Mouse (Mus musculus): ENCODE measurements around the gene Gm48551. TPM values are rescaled to one million over a fixed set of nuclear protein-coding genes. Genes with fewer than 3 reads are reported as not detected.

Gm48551 gene
- polyA plus RNA-seq, 1 experiment from 2014 or later, result 2.9 TPM

GRCm38 (mm10) chr10:81417227-81418215 is 33.3 kb downstream of the Gm48551 start:
- peak overlapping the region; percentile 42 for H3K4me3 ChIP-seq (ENCODE audit: low read length)
- peaks cover 61% of the 10 kb centered on the region for H3K4me1 ChIP-seq (ENCODE audit: control insufficient read depth, insufficient read depth, low read length)
- peaks cover 4% of the 10 kb centered on the region for H3K36me3 ChIP-seq (ENCODE audit: control insufficient read depth, insufficient read depth, low read length)
- peak overlapping the region; percentile 74 for H3K27ac ChIP-seq (ENCODE audit: low read length)
- peak overlapping the region; percentile 77 for H3K4me2 ChIP-seq (ENCODE audit: low read depth, low read length)
- no peak for ATAC-seq
- H3K9me3 ChIP-seq (ENCODE audit: control insufficient read depth, low read length), result no peaks in the 10 kb centered on the region
- no peaks in the 10 kb centered on the region for H3K27me3 ChIP-seq (replicated peaks; ENCODE audit: control insufficient read depth, insufficient read depth, low read length)
- H3K9ac ChIP-seq (ENCODE audit: low read depth, low read length), result peak overlapping the region; percentile 63
- WGBS, result 53% methylated on average over 12 of the region's 12 CpGs

- ATAC-seq, result no peak
- H3K4me2 ChIP-seq (ENCODE audit: low read depth, low read length), result no peak overlapping the region
- H3K36me3 ChIP-seq (ENCODE audit: control insufficient read depth, insufficient read depth, low read length), result no peaks in the 10 kb centered on the region
- H3K4me1 ChIP-seq (ENCODE audit: control insufficient read depth, insufficient read depth, low read length), result peaks cover 53% of the 10 kb centered on the region
- H3K9ac ChIP-seq (ENCODE audit: low read depth, low read length), result no peak overlapping the region
- no peaks in the 10 kb centered on the region for H3K27me3 ChIP-seq (replicated peaks; ENCODE audit: control insufficient read depth, insufficient read depth, low read length)
- H3K27ac ChIP-seq (ENCODE audit: low read length), result no peak overlapping the region
- no peaks in the 10 kb centered on the region for H3K9me3 ChIP-seq (ENCODE audit: control insufficient read depth, low read length)
- no peak overlapping the region for H3K4me3 ChIP-seq (ENCODE audit: low read length)
- WGBS, result 65% methylated on average over 11 of the region's 11 CpGs
These were observed 34.2 kb downstream of the Gm48551 start for GRCm38 (mm10) chr10:81418216-81419070.

GRCm38 (mm10) chr10:81419111-81419928 is 35.1 kb downstream of the Gm48551 start:
- H3K9ac ChIP-seq (ENCODE audit: low read depth, low read length), result no peak overlapping the region
- 85% methylated on average over 10 of the region's 10 CpGs for WGBS

GRCm38 (mm10) chr10:81420191-81420767 is 36.0 kb downstream of the Gm48551 start:
- peaks cover 53% of the 10 kb centered on the region for H3K4me1 ChIP-seq (ENCODE audit: control insufficient read depth, insufficient read depth, low read length)
- H3K27me3 ChIP-seq (replicated peaks; ENCODE audit: control insufficient read depth, insufficient read depth, low read length), result no peaks in the 10 kb centered on the region
- H3K4me2 ChIP-seq (ENCODE audit: low read depth, low read length), result no peak overlapping the region
- H3K4me3 ChIP-seq (ENCODE audit: low read length), result no peak overlapping the region
- ATAC-seq, result no peak
- H3K9me3 ChIP-seq (ENCODE audit: control insufficient read depth, low read length), result no peaks in the 10 kb centered on the region
- WGBS, result 85% methylated on average over 40 of the region's 40 CpGs
- H3K9ac ChIP-seq (ENCODE audit: low read depth, low read length), result no peak overlapping the region
- H3K27ac ChIP-seq (ENCODE audit: low read length), result no peak overlapping the region
- no peaks in the 10 kb centered on the region for H3K36me3 ChIP-seq (ENCODE audit: control insufficient read depth, insufficient read depth, low read length)

More at GRCm38 (mm10) chr10:81419111-81419928, 35.1 kb downstream of the Gm48551 start:
- Histone ChIP-seq H3K9me3 (ENCODE audit: control insufficient read depth, low read length) (no peaks in the 10 kb centered on the region), H3K27ac (ENCODE audit: low read length) (no peak overlapping the region), H3K4me2 (ENCODE audit: low read depth, low read length) (no peak overlapping the region), H3K36me3 (ENCODE audit: control insufficient read depth, insufficient read depth, low read length) (no peaks in the 10 kb centered on the region), H3K4me3 (ENCODE audit: low read length) (no peak overlapping the region), H3K4me1 (ENCODE audit: control insufficient read depth, insufficient read depth, low read length) (peaks cover 53% of the 10 kb centered on the region), H3K27me3 (replicated peaks; ENCODE audit: control insufficient read depth, insufficient read depth, low read length) (no peaks in the 10 kb centered on the region)
- ATAC-seq, result no peak

GRCm38 (mm10) chr10:81421041-81421796 is 37.0 kb downstream of the Gm48551 start:
- H3K4me1 ChIP-seq (ENCODE audit: control insufficient read depth, insufficient read depth, low read length), result peaks cover 53% of the 10 kb centered on the region
- H3K4me3 ChIP-seq (ENCODE audit: low read length), result no peak overlapping the region
- H3K9me3 ChIP-seq (ENCODE audit: control insufficient read depth, low read length), result no peaks in the 10 kb centered on the region
- 75% methylated on average over 4 of the region's 4 CpGs for WGBS
- no peak overlapping the region for H3K9ac ChIP-seq (ENCODE audit: low read depth, low read length)
- H3K27me3 ChIP-seq (replicated peaks; ENCODE audit: control insufficient read depth, insufficient read depth, low read length), result 0 out of 2 replicates have a peak, but pooled peaks cover 2% of the 10 kb centered on the region
- H3K4me2 ChIP-seq (ENCODE audit: low read depth, low read length), result no peak overlapping the region
- no peaks in the 10 kb centered on the region for H3K36me3 ChIP-seq (ENCODE audit: control insufficient read depth, insufficient read depth, low read length)
- H3K27ac ChIP-seq (ENCODE audit: low read length), result no peak overlapping the region
- ATAC-seq, result no peak

- Histone ChIP-seq H3K36me3 (ENCODE audit: control insufficient read depth, insufficient read depth, low read length) (no peaks in the 10 kb centered on the region), H3K9ac (ENCODE audit: low read depth, low read length) (no peak overlapping the region), H3K9me3 (ENCODE audit: control insufficient read depth, low read length) (no peaks in the 10 kb centered on the region), H3K27me3 (replicated peaks; ENCODE audit: control insufficient read depth, insufficient read depth, low read length) (0 out of 2 replicates have a peak, but pooled peaks cover 2% of the 10 kb centered on the region), H3K4me1 (ENCODE audit: control insufficient read depth, insufficient read depth, low read length) (peaks cover 50% of the 10 kb centered on the region), H3K27ac (ENCODE audit: low read length) (no peak overlapping the region), H3K4me3 (ENCODE audit: low read length) (no peak overlapping the region), H3K4me2 (ENCODE audit: low read depth, low read length) (no peak overlapping the region)
- ATAC-seq, result no peak
- WGBS, result 72% methylated on average over 5 of the region's 5 CpGs
These were observed 37.5 kb downstream of the Gm48551 start for GRCm38 (mm10) chr10:81421797-81422100.

GRCm38 (mm10) chr10:81422191-81422590 is 37.9 kb downstream of the Gm48551 start:
- Histone ChIP-seq H3K4me1 (ENCODE audit: control insufficient read depth, insufficient read depth, low read length) (peaks cover 50% of the 10 kb centered on the region), H3K4me2 (ENCODE audit: low read depth, low read length) (no peak overlapping the region), H3K9ac (ENCODE audit: low read depth, low read length) (no peak overlapping the region), H3K27me3 (replicated peaks; ENCODE audit: control insufficient read depth, insufficient read depth, low read length) (peaks cover 2% of the 10 kb centered on the region; the same call in 1 of the 2 replicates), H3K9me3 (ENCODE audit: control insufficient read depth, low read length) (no peaks in the 10 kb centered on the region), H3K4me3 (ENCODE audit: low read length) (no peak overlapping the region), H3K36me3 (ENCODE audit: control insufficient read depth, insufficient read depth, low read length) (no peaks in the 10 kb centered on the region), H3K27ac (ENCODE audit: low read length) (no peak overlapping the region)
- no peak for ATAC-seq
- WGBS, result 76% methylated on average over 6 of the region's 6 CpGs

GRCm38 (mm10) chr10:81422661-81423217 is 38.5 kb downstream of the Gm48551 start:
- no peak overlapping the region for H3K4me2 ChIP-seq (ENCODE audit: low read depth, low read length)
- H3K4me1 ChIP-seq (ENCODE audit: control insufficient read depth, insufficient read depth, low read length), result peaks cover 46% of the 10 kb centered on the region
- H3K36me3 ChIP-seq (ENCODE audit: control insufficient read depth, insufficient read depth, low read length), result no peaks in the 10 kb centered on the region
- no peak overlapping the region for H3K4me3 ChIP-seq (ENCODE audit: low read length)
- ATAC-seq, result no peak
- WGBS, result 80% methylated on average over 3 of the region's 3 CpGs
- H3K9ac ChIP-seq (ENCODE audit: low read depth, low read length), result no peak overlapping the region
- H3K27me3 ChIP-seq (replicated peaks; ENCODE audit: control insufficient read depth, insufficient read depth, low read length), result peaks cover 5% of the 10 kb centered on the region; the same call in 1 of the 2 replicates
- H3K9me3 ChIP-seq (ENCODE audit: control insufficient read depth, low read length), result no peaks in the 10 kb centered on the region
- no peak overlapping the region for H3K27ac ChIP-seq (ENCODE audit: low read length)
